Mouse (Mus musculus) WW6 (cell line): Measurements from ENCODE around the gene Pwwp2b.
A peak's percentile ranks its signal among the peaks of the same experiment; 100 is the strongest.

Experiments used
- DNase-seq: peaks from one replicate; pipeline ENCODE4 v3.0.0-alpha.2; 2013; ENCODE audit warnings: low read depth, low spot score

The Pwwp2b gene

GRCm38 (mm10) chr7:139247881-139248614 is at the start of gene Pwwp2b:
Gene Pwwp2b, plus strand, starts transcription at chr7:139248482.
- DNase-seq: no peak

- no peak for DNase-seq
These were observed 48.2 kb upstream of the Pwwp2b start for GRCm38 (mm10) chr7:139200108-139200507.

GRCm38 (mm10) chr7:139201209-139201608 is 47.1 kb upstream of the Pwwp2b start:
- no peak for DNase-seq

- no peak for DNase-seq
These were observed 40.1 kb upstream of the Pwwp2b start for GRCm38 (mm10) chr7:139208023-139208772.

- DNase-seq: no peak
These were observed 39.5 kb upstream of the Pwwp2b start for GRCm38 (mm10) chr7:139208773-139209095.

GRCm38 (mm10) chr7:139211761-139212160 is 36.5 kb upstream of the Pwwp2b start:
- no peak for DNase-seq

- DNase-seq: peak; percentile 97
These were observed 35.2 kb upstream of the Pwwp2b start, which contains the start of the genes Lrrc27 and Stk32c for GRCm38 (mm10) chr7:139212754-139213745. Gene Lrrc27, plus strand, starts transcription at chr7:139212988. Gene Stk32c, minus strand, starts transcription at chr7:139213307.

- no peak for DNase-seq
These were observed 34.5 kb upstream of the Pwwp2b start for GRCm38 (mm10) chr7:139213751-139214150.

- no peak for DNase-seq
These were observed 34.1 kb upstream of the Pwwp2b start for GRCm38 (mm10) chr7:139214160-139214559.

- no peak for DNase-seq
These were observed 33.5 kb upstream of the Pwwp2b start for GRCm38 (mm10) chr7:139214596-139215340.

- DNase-seq: no peak
These were observed 32.8 kb upstream of the Pwwp2b start for GRCm38 (mm10) chr7:139215516-139215915.

GRCm38 (mm10) chr7:139215946-139216345 is 32.3 kb upstream of the Pwwp2b start:
- no peak for DNase-seq

- no peak for DNase-seq
These were observed 31.8 kb upstream of the Pwwp2b start for GRCm38 (mm10) chr7:139216464-139216863.

- DNase-seq: no peak
These were observed 31.2 kb upstream of the Pwwp2b start for GRCm38 (mm10) chr7:139217046-139217445.

GRCm38 (mm10) chr7:139218641-139219415 is 29.5 kb upstream of the Pwwp2b start:
- DNase-seq: no peak

- no peak for DNase-seq
These were observed 28.8 kb upstream of the Pwwp2b start for GRCm38 (mm10) chr7:139219486-139219885.

- DNase-seq: no peak
These were observed 28.0 kb upstream of the Pwwp2b start for GRCm38 (mm10) chr7:139220303-139220702.

GRCm38 (mm10) chr7:139221072-139221471 is 27.2 kb upstream of the Pwwp2b start:
- no peak for DNase-seq

- DNase-seq: no peak
These were observed 26.4 kb upstream of the Pwwp2b start for GRCm38 (mm10) chr7:139221856-139222255.

- DNase-seq: no peak
These were observed 25.9 kb upstream of the Pwwp2b start for GRCm38 (mm10) chr7:139222341-139222740.
